Mouse (Mus musculus) heart, embryonic 13.5 days (tissue): ENCODE data around the gene Ccnjl. TPM values are rescaled to one million over a fixed set of nuclear protein-coding genes. Genes with fewer than 3 reads are reported as not detected.

Experiments used
- ATAC-seq: fragments of 200-750 bp; cut with Nextera tagmentation; 2 replicates; pipeline ENCODE4 v1.8.0; 2017; ENCODE audit warnings: moderate TSS enrichment; ENCODE audit not compliant: insufficient number of reproducible peaks, low FRiP score, low TSS enrichment; ENCODE audit errors: extremely low read depth
- H3K27ac ChIP-seq: fragments of 300-500 bp; sonication (generic); replicated peaks from 2 replicates; pipeline ENCODE4 v1.5.1; 2015; ENCODE audit warnings: moderate library complexity, mild to moderate bottlenecking, inconsistent platforms
- H3K27me3 ChIP-seq: fragments of 300-500 bp; sonication (generic); replicated peaks from 2 replicates; pipeline ENCODE4 v1.6.1; 2015; ENCODE audit warnings: mild to moderate bottlenecking, inconsistent platforms
- H3K36me3 ChIP-seq: fragments of 300-500 bp; sonication (generic); 2 replicates; pipeline ENCODE4 v1.6.1; 2015; ENCODE audit warnings: mild to moderate bottlenecking, inconsistent platforms
- H3K4me1 ChIP-seq: fragments of 300-500 bp; sonication (generic); 2 replicates; pipeline ENCODE4 v1.6.1; 2015; ENCODE audit warnings: inconsistent platforms
- H3K4me2 ChIP-seq: fragments of 300-500 bp; sonication (generic); 2 replicates; pipeline ENCODE4 v1.6.1; 2015; ENCODE audit warnings: inconsistent platforms, mild to moderate bottlenecking, moderate library complexity
- H3K4me3 ChIP-seq: fragments of 300-500 bp; sonication (generic); 2 replicates; pipeline ENCODE4 v1.5.1; 2015; ENCODE audit warnings: moderate library complexity, mild to moderate bottlenecking, inconsistent platforms
- H3K9ac ChIP-seq: fragments of 300-500 bp; sonication (generic); 2 replicates; pipeline ENCODE4 v1.6.1; 2015; ENCODE audit warnings: inconsistent platforms, mild to moderate bottlenecking, moderate library complexity
- H3K9me3 ChIP-seq: fragments of 300-500 bp; sonication (generic); 2 replicates; pipeline ENCODE4 v1.6.1; 2016; ENCODE audit warnings: inconsistent platforms
- WGBS: fragments of 180-500 bp; shearing (Covaris S2); methylation state at CpG from one replicate; pipeline ENCODE4 v1.1.7; 2015; ENCODE audit warnings: mixed read lengths; 5-methylcytosine and 5-hydroxymethylcytosine counted together
- polyA plus RNA-seq: library from polyadenylated mRNA; unstranded; fragments of >200 nt; fragmentation: Nextera tagmentation; extraction: Ambion mirVana; gene quantifications from 2 replicates; pipeline ENCODE4 v1.2.1, GENCODE M21; 2015

The Ccnjl gene
- polyA plus RNA-seq, 1 experiment from 2014 or later, result 15.7 TPM

DNA sequence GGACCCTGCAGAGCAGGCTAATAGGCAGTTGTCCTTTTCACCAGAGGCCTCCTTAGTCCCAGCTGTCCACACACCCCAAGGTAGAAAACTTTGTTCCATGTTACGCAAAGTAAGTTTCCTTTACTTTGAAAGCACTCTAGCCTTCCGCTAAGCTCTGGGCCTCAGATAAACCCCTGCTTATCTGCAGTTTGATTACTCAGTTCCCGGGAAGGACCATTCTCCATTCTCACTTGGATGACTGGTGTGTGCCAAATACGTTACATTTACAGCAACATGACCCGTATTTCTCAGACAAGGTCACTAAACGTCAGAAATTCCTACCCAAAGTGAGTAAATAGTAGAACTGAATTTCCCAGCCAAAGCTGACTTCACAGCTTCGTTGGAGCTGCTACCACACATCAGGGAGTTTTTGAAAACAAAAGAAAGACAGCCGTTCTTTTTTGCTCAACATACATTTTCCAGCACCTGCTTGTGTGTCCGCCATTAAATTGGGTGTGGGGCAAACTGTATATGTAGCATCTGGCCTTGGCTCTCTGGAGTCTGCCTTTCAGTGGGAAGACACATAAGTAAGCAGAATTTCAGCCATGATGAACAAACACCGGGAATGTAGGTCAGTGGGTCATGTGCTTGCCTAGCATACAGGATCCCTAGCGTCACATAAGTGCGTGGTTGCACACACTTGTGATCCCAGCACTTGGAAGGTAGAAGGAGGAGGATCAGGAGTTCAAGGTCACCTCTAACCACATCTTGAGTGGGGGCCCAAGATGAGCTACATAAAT is 20.3 kb downstream of the Ccnjl start:
- no peaks in the 10 kb centered on the region for H3K27me3 ChIP-seq
- H3K27ac ChIP-seq, result peak overlapping the region; percentile 97
- no peaks in the 10 kb centered on the region for H3K9me3 ChIP-seq
- peaks cover 86% of the 10 kb centered on the region for H3K4me1 ChIP-seq
- H3K9ac ChIP-seq, result peak overlapping the region; percentile 70
- no peak overlapping the region for H3K4me3 ChIP-seq
- ATAC-seq, result peak; percentile 26; the same call in 1 of the 2 replicates
- WGBS, result 20% methylated on average over 12 of the region's 12 CpGs
- H3K36me3 ChIP-seq, result peaks cover 8% of the 10 kb centered on the region
- peak overlapping the region; percentile 53 for H3K4me2 ChIP-seq

DNA sequence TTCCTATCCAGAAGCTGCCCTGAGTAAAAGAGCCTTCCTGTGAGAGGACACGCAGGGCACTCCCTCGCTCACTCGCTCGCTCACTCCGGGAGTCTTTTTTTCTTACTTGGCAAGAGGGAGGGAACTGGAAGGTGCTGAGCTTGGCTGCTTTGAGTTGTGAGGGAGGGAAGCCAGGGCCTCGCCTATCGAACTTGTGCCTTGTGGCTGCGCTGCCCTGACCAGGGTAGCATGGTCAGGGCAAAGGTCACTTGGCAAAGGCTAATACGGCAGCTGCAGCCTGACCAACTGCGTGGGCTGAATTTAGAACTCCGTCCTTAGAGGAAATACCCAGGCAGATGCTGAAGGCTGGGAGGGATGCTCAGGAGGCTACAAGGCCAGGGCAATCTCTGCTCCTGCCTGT is 21.1 kb downstream of the Ccnjl start:
- no peak for ATAC-seq
- peaks cover 9% of the 10 kb centered on the region for H3K36me3 ChIP-seq
- no peaks in the 10 kb centered on the region for H3K27me3 ChIP-seq
- H3K4me1 ChIP-seq, result peaks cover 86% of the 10 kb centered on the region
- WGBS, result 29% methylated on average over 11 of the region's 11 CpGs
- H3K9me3 ChIP-seq, result no peaks in the 10 kb centered on the region
- H3K9ac ChIP-seq, result peak overlapping the region; percentile 70
- no peak overlapping the region for H3K4me3 ChIP-seq
- H3K27ac ChIP-seq, result peak overlapping the region; percentile 97
- peak overlapping the region; percentile 53; the same call in 1 of the 2 replicates for H3K4me2 ChIP-seq

DNA sequence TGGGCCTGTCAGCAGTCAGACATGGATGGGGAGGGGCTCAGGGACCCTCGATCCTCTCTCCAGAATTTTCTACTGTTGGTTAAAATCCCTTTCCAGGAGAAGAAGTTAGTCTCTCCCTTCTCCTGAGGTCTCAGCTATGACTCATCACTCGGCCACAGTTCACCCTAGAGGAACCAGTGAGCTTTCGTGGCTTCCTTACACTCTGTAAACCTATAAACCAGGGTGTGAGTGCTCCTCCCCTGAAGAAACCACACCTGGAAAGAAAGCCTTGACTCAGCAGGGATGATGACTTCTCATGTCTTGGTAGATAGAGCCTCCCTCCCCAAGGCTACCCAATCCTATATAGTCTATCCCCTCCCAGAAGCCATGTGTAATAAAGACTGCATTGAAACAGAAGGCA is 23.2 kb downstream of the Ccnjl start:
- Histone ChIP-seq H3K4me3 (no peak overlapping the region), H3K9me3 (no peaks in the 10 kb centered on the region), H3K4me1 (peaks cover 72% of the 10 kb centered on the region), H3K27ac (0 out of 2 replicates have a peak overlapping the region, but pooled peaks have one; percentile 6), H3K36me3 (peaks cover 23% of the 10 kb centered on the region), H3K4me2 (no peak overlapping the region), H3K27me3 (no peaks in the 10 kb centered on the region), H3K9ac (no peak overlapping the region)
- 69% methylated on average over 3 of the region's 3 CpGs for WGBS
- no peak for ATAC-seq

DNA sequence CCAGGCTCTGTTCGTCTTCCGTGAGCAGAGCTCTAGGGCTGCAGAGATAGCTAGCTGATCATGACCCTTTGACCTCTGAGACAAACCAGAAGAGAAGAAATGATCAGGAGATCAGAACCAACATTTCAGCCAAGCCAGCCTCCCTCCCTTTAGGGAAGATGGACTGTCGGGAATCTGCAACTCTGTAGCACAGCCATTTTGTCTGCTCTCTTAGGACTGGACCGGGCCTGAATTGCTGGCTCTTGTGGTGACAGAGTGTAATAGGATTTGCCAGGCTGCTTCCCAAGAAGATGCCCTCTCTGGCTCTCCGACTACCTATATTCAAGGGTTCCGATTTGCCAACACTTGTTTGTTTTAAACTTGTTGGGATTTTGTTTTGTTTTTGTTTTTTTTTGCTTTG is 24.1 kb downstream of the Ccnjl start:
- Histone ChIP-seq H3K27me3 (no peaks in the 10 kb centered on the region), H3K4me3 (no peak overlapping the region), H3K27ac (0 out of 2 replicates have a peak overlapping the region, but pooled peaks have one; percentile 6), H3K9ac (0 out of 2 replicates have a peak overlapping the region, but pooled peaks have one; percentile 37), H3K4me1 (peaks cover 63% of the 10 kb centered on the region), H3K36me3 (peaks cover 27% of the 10 kb centered on the region), H3K9me3 (no peaks in the 10 kb centered on the region), H3K4me2 (no peak overlapping the region)
- no peak for ATAC-seq
- 55% methylated on average over 6 of the region's 6 CpGs for WGBS

DNA sequence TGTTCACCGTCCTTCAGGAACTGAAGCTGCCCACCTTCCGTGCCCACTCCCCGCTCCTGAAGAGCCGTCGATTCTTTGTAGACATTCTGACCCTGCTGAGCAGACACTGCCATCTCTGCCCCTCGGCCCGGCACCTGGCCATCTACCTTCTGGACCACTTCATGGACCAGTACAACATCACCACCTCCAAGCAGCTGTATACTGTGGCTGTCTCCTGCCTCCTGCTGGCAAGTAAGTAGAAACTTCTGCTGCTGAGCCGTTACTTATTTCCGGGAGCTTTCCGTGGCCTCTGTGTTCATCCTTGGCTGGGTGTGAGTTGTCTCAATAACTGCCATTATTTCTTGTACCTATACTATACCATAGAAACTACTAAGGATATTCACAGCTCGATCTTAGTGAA is 28.0 kb downstream of the Ccnjl start:
- Histone ChIP-seq H3K4me3 (no peak overlapping the region), H3K4me1 (peaks cover 53% of the 10 kb centered on the region), H3K9me3 (no peaks in the 10 kb centered on the region), H3K27ac (0 out of 2 replicates have a peak overlapping the region, but pooled peaks have one; percentile 32), H3K4me2 (no peak overlapping the region), H3K27me3 (no peaks in the 10 kb centered on the region), H3K36me3 (peaks cover 55% of the 10 kb centered on the region), H3K9ac (no peak overlapping the region)
- WGBS, result 77% methylated on average over 11 of the region's 11 CpGs
- ATAC-seq, result no peak

DNA sequence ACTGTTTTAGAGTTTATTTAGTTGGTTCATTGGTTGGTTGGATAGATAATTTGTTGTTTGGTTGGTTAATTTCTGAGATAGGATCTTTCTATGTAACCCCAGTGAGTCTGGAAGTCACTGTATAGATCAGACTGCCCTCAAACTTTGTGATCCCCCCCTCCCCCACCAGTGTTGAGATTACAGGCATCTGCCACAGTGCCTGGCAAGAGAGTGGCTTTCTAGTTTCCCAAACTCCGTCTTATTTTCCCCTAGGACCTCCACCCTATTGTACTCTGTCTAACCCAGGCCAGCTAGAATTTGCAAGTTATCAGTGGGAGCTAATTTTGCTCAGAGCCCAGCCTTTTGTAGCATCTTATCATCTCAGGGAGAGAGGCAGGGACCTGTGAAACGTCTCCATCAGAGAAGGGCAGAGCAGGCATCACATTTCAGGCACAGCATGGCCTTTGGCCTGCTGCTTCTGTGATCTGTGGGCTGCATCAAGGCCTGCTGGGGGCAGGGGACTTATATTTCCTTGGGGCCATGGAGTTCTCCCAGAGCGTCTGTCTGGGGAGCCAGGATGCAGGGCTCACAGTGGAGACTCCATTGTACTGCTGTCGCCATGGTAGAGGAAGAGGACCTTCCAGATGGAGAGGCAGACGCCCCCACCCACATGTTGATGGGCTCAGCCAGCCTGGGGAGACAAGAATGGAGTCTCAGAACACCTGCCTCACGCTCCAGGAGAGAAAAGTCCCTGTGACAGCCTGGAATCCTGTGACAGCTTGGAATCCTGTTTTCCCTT is 31.1 kb downstream of the Ccnjl start:
- Histone ChIP-seq H3K27me3 (no peaks in the 10 kb centered on the region), H3K4me2 (no peak overlapping the region), H3K27ac (peak overlapping the region; percentile 72), H3K4me3 (no peak overlapping the region), H3K4me1 (peaks cover 58% of the 10 kb centered on the region), H3K36me3 (peaks cover 66% of the 10 kb centered on the region), H3K9me3 (no peaks in the 10 kb centered on the region), H3K9ac (peak overlapping the region; percentile 24)
- 4% methylated on average over 5 of the region's 6 CpGs for WGBS
- ATAC-seq, result no peak

DNA sequence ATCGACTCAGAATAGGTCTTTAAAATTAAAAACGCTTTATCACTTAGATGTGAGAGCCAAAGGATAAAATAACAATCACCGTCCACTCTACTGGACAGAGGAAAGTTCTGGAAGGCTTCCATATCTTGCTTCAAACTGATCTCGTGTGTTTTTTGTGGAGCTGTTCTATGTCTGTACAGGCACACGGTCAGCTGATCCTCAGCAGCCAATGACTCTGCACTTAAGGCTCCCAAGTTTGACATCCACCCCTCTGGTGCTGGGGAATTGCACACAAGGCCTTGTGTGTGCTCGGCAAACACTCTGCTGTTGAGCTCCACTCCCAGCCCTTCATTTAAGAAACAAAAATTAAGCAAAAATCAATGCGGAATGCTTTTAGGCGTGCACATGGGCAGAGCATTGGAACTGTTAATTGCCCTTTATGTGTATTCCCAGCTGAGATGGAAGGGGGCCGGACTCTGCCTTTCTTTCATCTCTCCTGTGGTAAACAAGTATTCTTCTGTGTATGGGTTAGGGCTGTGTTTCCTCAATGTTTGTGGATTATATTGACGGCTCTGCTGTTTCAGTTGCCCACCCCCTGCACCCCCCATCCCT is 35.2 kb downstream of the Ccnjl start:
- peaks cover 34% of the 10 kb centered on the region for H3K36me3 ChIP-seq
- peak overlapping the region; percentile 75 for H3K27ac ChIP-seq
- no peaks in the 10 kb centered on the region for H3K27me3 ChIP-seq
- H3K9ac ChIP-seq, result no peak overlapping the region
- ATAC-seq, result no peak
- H3K4me3 ChIP-seq, result no peak overlapping the region
- 58% methylated on average over 10 of the region's 10 CpGs for WGBS
- H3K4me2 ChIP-seq, result no peak overlapping the region
- no peaks in the 10 kb centered on the region for H3K9me3 ChIP-seq
- H3K4me1 ChIP-seq, result peaks cover 87% of the 10 kb centered on the region

DNA sequence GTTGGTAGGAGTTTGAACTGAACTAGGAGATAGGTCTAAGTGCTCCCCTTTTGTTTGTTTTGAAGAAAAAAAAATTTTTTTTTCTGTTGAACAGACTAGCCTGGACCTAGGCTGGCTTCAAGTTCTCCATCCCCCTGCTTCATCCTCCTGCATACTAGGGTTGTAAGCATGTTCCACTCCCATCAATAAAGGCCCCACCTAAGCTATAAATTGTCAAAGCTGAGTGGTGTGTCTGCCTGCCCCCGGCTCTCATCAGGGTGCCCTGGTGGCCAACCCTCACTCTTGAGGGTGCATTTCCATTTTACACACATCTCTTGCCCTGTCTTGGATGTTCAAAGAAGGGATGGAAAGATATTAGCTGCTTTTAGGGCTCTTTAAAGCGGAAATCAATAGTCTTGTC is 36.8 kb downstream of the Ccnjl start:
- peak overlapping the region; percentile 60 for H3K9ac ChIP-seq
- H3K27me3 ChIP-seq, result no peaks in the 10 kb centered on the region
- 57% methylated on average over 2 of the region's 2 CpGs for WGBS
- no peaks in the 10 kb centered on the region for H3K9me3 ChIP-seq
- no peak for ATAC-seq
- H3K4me1 ChIP-seq, result peaks cover 88% of the 10 kb centered on the region
- H3K27ac ChIP-seq, result peak overlapping the region; percentile 87; the same call in 1 of the 2 replicates
- no peak overlapping the region for H3K4me3 ChIP-seq
- H3K4me2 ChIP-seq, result no peak overlapping the region
- peaks cover 28% of the 10 kb centered on the region for H3K36me3 ChIP-seq

DNA sequence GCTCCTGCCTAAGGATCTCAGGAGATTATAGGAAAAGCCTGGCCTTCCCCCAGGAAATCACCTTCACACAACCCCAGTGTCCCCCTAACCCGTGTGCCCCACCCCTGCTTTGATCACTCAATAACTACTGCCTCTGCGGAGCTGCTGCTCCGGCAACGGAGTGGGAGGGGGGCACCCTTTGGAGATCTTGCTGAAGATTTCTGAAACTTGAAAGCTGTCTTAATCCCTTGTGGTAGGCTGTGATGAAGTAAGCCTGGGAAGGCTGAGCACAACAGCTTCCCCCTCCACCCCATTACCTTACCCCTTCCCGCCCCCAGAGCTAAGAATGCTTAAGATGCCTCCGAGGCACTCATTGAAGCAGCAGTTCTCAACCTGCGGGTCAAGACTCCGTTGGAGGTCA is 37.3 kb downstream of the Ccnjl start:
- peaks cover 88% of the 10 kb centered on the region for H3K4me1 ChIP-seq
- no peak overlapping the region for H3K4me3 ChIP-seq
- H3K36me3 ChIP-seq, result peaks cover 24% of the 10 kb centered on the region
- no peaks in the 10 kb centered on the region for H3K27me3 ChIP-seq
- no peaks in the 10 kb centered on the region for H3K9me3 ChIP-seq
- peak overlapping the region; percentile 87 for H3K27ac ChIP-seq
- no peak overlapping the region for H3K4me2 ChIP-seq
- WGBS, result 13% methylated on average over 8 of the region's 8 CpGs
- no peak for ATAC-seq
- H3K9ac ChIP-seq, result peak overlapping the region; percentile 60

DNA sequence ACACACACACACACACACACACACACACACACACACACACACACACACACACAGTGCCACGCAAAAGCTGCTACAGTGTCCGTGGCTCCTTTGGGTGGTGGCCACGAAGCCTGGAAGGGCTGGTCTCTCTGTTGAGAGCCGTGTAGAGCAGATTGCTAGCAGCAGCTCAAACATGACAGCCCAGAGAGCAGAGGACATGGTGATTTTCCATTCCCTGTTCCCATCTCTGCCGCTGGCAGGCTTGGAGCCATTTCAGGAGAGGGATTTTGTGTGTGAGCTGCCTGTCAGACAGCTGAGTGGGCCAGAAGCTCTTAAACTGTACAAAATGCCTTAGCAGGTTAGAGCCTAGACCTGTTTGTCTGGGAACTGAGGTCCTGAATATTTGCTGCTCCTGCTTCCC is 38.1 kb downstream of the Ccnjl start:
- H3K9me3 ChIP-seq, result no peaks in the 10 kb centered on the region
- no peaks in the 10 kb centered on the region for H3K27me3 ChIP-seq
- no peak for ATAC-seq
- H3K36me3 ChIP-seq, result peaks cover 16% of the 10 kb centered on the region
- no peak overlapping the region for H3K4me2 ChIP-seq
- WGBS, result 29% methylated on average over 5 of the region's 5 CpGs
- H3K27ac ChIP-seq, result peak overlapping the region; percentile 87
- H3K4me3 ChIP-seq, result no peak overlapping the region
- H3K9ac ChIP-seq, result peak overlapping the region; percentile 61
- peaks cover 95% of the 10 kb centered on the region for H3K4me1 ChIP-seq

DNA sequence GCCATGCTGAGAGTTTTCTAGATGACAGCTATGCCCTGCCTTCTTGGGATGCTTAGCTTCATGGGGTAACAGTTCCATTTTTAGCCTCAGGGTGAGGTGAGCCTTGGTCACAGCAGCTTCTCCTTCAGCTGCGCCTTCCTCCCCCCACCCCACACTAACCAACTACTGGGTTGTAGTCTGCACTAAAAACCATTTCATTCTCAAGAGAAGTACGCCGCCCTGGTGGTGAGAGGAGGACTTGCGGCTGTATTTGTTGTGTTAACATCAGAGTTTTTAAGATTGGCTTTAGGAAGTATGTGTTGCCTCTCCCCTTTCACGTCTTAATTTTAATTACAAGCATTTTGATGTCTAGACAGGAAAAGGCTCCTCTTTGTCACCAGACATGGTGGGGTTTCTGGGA is 39.7 kb downstream of the Ccnjl start:
- Histone ChIP-seq H3K27me3 (no peaks in the 10 kb centered on the region), H3K4me1 (peaks cover 95% of the 10 kb centered on the region), H3K9ac (no peak overlapping the region), H3K4me3 (no peak overlapping the region), H3K36me3 (peaks cover 14% of the 10 kb centered on the region), H3K27ac (peak overlapping the region; percentile 90), H3K4me2 (no peak overlapping the region), H3K9me3 (no peaks in the 10 kb centered on the region)
- ATAC-seq, result no peak
- 58% methylated on average over 5 of the region's 5 CpGs for WGBS
